Mouse (Mus musculus) liver, adult 2 months (tissue): ENCODE results near the gene Calhm6. TPM values are rescaled to one million over a fixed set of nuclear protein-coding genes. Genes with fewer than 3 reads are reported as not detected.
A peak's percentile ranks its signal among the peaks of the same experiment; 100 is the strongest.

Source experiments
- DNase-seq: peaks from one replicate; pipeline ENCODE4 v3.0.0-alpha.2; 2011; ENCODE audit warnings: low read depth, low spot score; ENCODE audit errors: extremely low read depth
- H3K27ac ChIP-seq: fragments of 200-500 bp; replicated peaks from 2 replicates; pipeline ENCODE4 v1.5.1; 2012; ENCODE audit warnings: low read depth, mild to moderate bottlenecking, control low read depth, inconsistent platforms, low read length; ENCODE audit not compliant: insufficient read depth
- H3K27me3 ChIP-seq: fragments of 200-500 bp; 2 replicates; pipeline ENCODE4 v1.6.1; 2012; ENCODE audit warnings: mild to moderate bottlenecking, moderate library complexity, low read length, inconsistent platforms; ENCODE audit not compliant: control insufficient read depth, insufficient read depth
- H3K36me3 ChIP-seq: fragments of 200-500 bp; 2 replicates; pipeline ENCODE4 v1.6.1; 2012; ENCODE audit warnings: low read length, inconsistent platforms; ENCODE audit not compliant: control insufficient read depth, insufficient read depth
- H3K4me1 ChIP-seq: fragments of 200-500 bp; 2 replicates; pipeline ENCODE4 v1.6.1; 2011; ENCODE audit warnings: low read length; ENCODE audit not compliant: control insufficient read depth, insufficient read depth
- H3K4me3 ChIP-seq: fragments of 200-500 bp; 2 replicates; pipeline ENCODE4 v1.5.1; 2011; ENCODE audit warnings: low read depth, mild to moderate bottlenecking, control low read depth, low read length, moderate library complexity; ENCODE audit not compliant: insufficient read depth
- H3K79me2 ChIP-seq: fragments of 200-500 bp; 2 replicates; pipeline ENCODE4 v1.6.1; 2012; ENCODE audit warnings: inconsistent platforms, mild to moderate bottlenecking, low read length, moderate library complexity; ENCODE audit not compliant: control insufficient read depth, insufficient read depth
- H3K9ac ChIP-seq: fragments of 200-500 bp; 2 replicates; pipeline ENCODE4 v1.6.1; 2012; ENCODE audit warnings: low read depth, mild to moderate bottlenecking, control low read depth, inconsistent platforms, low read length
- CTCF ChIP-seq: fragments of 200-500 bp; IDR thresholded peaks from 2 replicates; pipeline ENCODE4 v1.5.1; 2011; ENCODE audit warnings: low read depth, low read length, control low read depth
- POLR2A ChIP-seq: fragments of 200-500 bp; IDR thresholded peaks from 2 replicates; pipeline ENCODE4 v1.6.1; 2011; ENCODE audit warnings: low read length, control low read depth; ENCODE audit not compliant: insufficient read depth; ENCODE audit errors: extremely low read depth
- WGBS: fragments of 180-500 bp; shearing (Covaris S2); methylation state at CpG from one replicate; pipeline ENCODE4 v1.1.7; 2018; 5-methylcytosine and 5-hydroxymethylcytosine counted together
- polyA plus RNA-seq: library from polyadenylated mRNA; depleted of rRNA; stranded (reverse); fragments of >200 nt; gene quantifications from 2 replicates; pipeline ENCODE4 v1.2.3, GENCODE M21; 2012
- total RNA-seq: library from RNA; depleted of rRNA; stranded (reverse); fragments of >200 nt; gene quantifications from 2 replicates; pipeline ENCODE4 v1.2.3, GENCODE M21; 2014

Gene Calhm6
- total and polyA plus RNA-seq, 2 experiments: 2.6 to 3.9 TPM

GRCm38 (mm10) chr10:34117770-34118169 lies 10.0 kb downstream of the Calhm6 start:
- DNase-seq: no peak
- H3K9ac ChIP-seq: no peak overlapping the region
- no peak overlapping the region for H3K27ac ChIP-seq
- H3K27me3 ChIP-seq: no peaks in the 10 kb centered on the region
- TF ChIP-seq CTCF (no peak), POLR2A (no peak)
- no peaks in the 10 kb centered on the region for H3K36me3 ChIP-seq
- no peaks in the 10 kb centered on the region for H3K4me1 ChIP-seq
- no peaks in the 10 kb centered on the region for H3K79me2 ChIP-seq
- H3K4me3 ChIP-seq: no peak overlapping the region

DNA sequence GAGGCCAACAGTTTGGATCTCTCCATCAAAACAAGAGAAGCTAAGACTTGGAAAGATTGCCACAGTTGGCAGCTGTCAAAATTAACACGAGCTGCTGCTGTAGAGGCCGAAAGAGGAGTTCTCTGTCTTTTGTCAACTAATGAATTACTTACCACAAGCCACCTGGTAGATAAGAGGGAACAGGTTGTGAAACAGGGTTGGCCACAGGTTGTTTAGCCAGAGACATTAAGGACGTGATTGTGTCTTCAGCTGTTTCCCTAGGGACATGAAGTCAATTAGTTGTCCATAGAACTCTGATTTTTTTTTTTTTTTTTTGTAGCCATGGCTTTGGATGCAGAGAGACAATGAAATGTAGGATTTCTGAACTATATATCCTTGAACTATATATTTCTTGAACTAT lies 10.7 kb downstream of the Calhm6 start:
- Histone ChIP-seq H3K27me3 (no peaks in the 10 kb centered on the region), H3K36me3 (no peaks in the 10 kb centered on the region), H3K9ac (no peak overlapping the region), H3K27ac (no peak overlapping the region), H3K4me1 (no peaks in the 10 kb centered on the region), H3K4me3 (no peak overlapping the region), H3K79me2 (no peaks in the 10 kb centered on the region)
- TF ChIP-seq POLR2A (no peak), CTCF (no peak)
- DNase-seq: no peak
- WGBS: 60% methylated on average over 3 of the region's 3 CpGs

DNA sequence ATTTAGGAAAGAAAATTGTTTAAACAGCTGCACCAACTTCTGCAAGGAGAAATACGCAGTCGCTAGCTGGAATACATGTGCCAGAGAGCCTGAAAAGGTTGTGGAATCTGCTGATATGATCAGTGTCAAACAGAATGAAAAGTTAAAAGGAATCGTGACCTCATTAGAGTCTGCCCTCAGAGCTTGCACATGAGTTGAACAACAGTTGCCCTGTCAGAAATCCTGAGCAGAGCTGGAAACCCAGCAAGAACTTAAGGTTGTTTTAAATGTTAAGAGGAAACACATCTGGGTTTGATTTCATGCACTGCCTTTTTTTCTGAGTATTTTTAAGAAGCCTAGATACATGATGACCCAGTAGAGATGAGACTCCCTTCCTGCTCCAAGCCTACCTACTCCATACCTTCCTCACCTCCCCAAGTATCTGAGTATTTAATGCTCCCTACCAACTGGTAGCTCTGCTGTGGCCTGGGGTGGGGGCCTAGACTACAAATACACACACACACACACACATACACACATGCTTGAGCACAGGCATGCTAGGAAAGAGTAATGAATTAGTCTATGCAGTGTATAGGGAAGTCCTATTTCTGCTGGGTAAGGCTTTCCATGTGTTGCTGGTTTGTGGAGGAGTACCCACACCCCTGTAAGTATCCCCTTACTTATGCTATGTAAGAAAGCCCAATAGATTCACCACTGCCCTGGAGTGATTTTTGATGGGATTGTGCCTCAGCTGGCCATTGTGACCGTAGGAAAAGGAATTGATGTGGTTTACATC lies 15.6 kb downstream of the Calhm6 start:
- H3K79me2 ChIP-seq: no peaks in the 10 kb centered on the region
- DNase-seq: no peak
- WGBS: 87% methylated on average over 4 of the region's 4 CpGs
- no peak overlapping the region for H3K9ac ChIP-seq
- TF ChIP-seq CTCF (no peak), POLR2A (no peak)
- H3K4me3 ChIP-seq: no peak overlapping the region
- no peak overlapping the region for H3K27ac ChIP-seq
- no peaks in the 10 kb centered on the region for H3K36me3 ChIP-seq
- no peaks in the 10 kb centered on the region for H3K4me1 ChIP-seq
- no peaks in the 10 kb centered on the region for H3K27me3 ChIP-seq

- H3K79me2 ChIP-seq: no peaks in the 10 kb centered on the region
- H3K9ac ChIP-seq: no peak overlapping the region
- no peaks in the 10 kb centered on the region for H3K36me3 ChIP-seq
- H3K27me3 ChIP-seq: no peaks in the 10 kb centered on the region
- peaks cover 2% of the 10 kb centered on the region for H3K4me1 ChIP-seq
- TF ChIP-seq POLR2A (no peak), CTCF (no peak)
- WGBS: 79% methylated on average over 13 of the region's 13 CpGs
- no peak overlapping the region for H3K4me3 ChIP-seq
- H3K27ac ChIP-seq: no peak overlapping the region
- DNase-seq: no peak
Observed at GRCm38 (mm10) chr10:34110863-34111465, 16.8 kb downstream of the Calhm6 start.

GRCm38 (mm10) chr10:34096418-34096883 lies 31.3 kb downstream of the Calhm6 start, which contains the start of gene Calhm5:
TSS of gene Calhm5 (minus strand) at chr10:34096519.
- H3K4me1 ChIP-seq: no peaks in the 10 kb centered on the region; the same call in 1 of the 2 replicates
- DNase-seq: peak; percentile 50
- no peaks in the 10 kb centered on the region for H3K79me2 ChIP-seq
- H3K27ac ChIP-seq: 0 out of 2 replicates have a peak within 1 kb of the TSS, but pooled peaks have one; percentile 3
- WGBS: 15% methylated on average over 9 of the region's 9 CpGs
- H3K4me3 ChIP-seq: no peak within 1 kb of the TSS; the same call in 1 of the 2 replicates
- no peak within 1 kb of the TSS for H3K9ac ChIP-seq
- H3K27me3 ChIP-seq: no peaks in the 10 kb centered on the region
- H3K36me3 ChIP-seq: no peaks in the 10 kb centered on the region
- TF ChIP-seq CTCF: no peak
- no peak for TF ChIP-seq POLR2A

- H3K27ac ChIP-seq: 0 out of 2 replicates have a peak overlapping the region, but pooled peaks have one; percentile 3
- TF ChIP-seq CTCF (no peak), POLR2A (no peak)
- WGBS: 68% methylated on average over 12 of the region's 12 CpGs
- no peak overlapping the region; the same call in 1 of the 2 replicates for H3K4me3 ChIP-seq
- no peak for DNase-seq
- no peaks in the 10 kb centered on the region for H3K27me3 ChIP-seq
- H3K36me3 ChIP-seq: no peaks in the 10 kb centered on the region
- no peaks in the 10 kb centered on the region for H3K79me2 ChIP-seq
- no peak overlapping the region for H3K9ac ChIP-seq
- H3K4me1 ChIP-seq: no peaks in the 10 kb centered on the region; the same call in 1 of the 2 replicates
Observed at GRCm38 (mm10) chr10:34095964-34096363, 31.8 kb downstream of the Calhm6 start.
